Mouse (Mus musculus) forebrain, embryonic 10.5 days (tissue): ENCODE results near the gene Ccdc88b. TPM values are rescaled to one million over a fixed set of nuclear protein-coding genes. Genes with fewer than 3 reads are reported as not detected.

ENCODE experiments used
- DNase-seq: peaks from one replicate; pipeline ENCODE4 v3.0.0-alpha.2; 2017; ENCODE audit warnings: low spot score; ENCODE audit errors: extremely low spot score
- H3K27ac ChIP-seq: fragments of 300-500 bp; sonication (generic); 2 replicates; pipeline ENCODE4 v1.5.1; 2016; ENCODE audit warnings: mild to moderate bottlenecking
- H3K27me3 ChIP-seq: fragments of 300-500 bp; sonication (generic); 2 replicates; pipeline ENCODE4 v1.6.1; 2016; ENCODE audit warnings: mild to moderate bottlenecking; ENCODE audit not compliant: poor library complexity, severe bottlenecking
- H3K36me3 ChIP-seq: fragments of 300-500 bp; sonication (generic); replicated peaks from 2 replicates; pipeline ENCODE4 v1.6.1; 2016; ENCODE audit warnings: mild to moderate bottlenecking, moderate library complexity
- H3K4me1 ChIP-seq: fragments of 300-500 bp; sonication (generic); 2 replicates; pipeline ENCODE4 v1.6.1; 2016
- H3K4me3 ChIP-seq: fragments of 300-500 bp; sonication (generic); 2 replicates; pipeline ENCODE4 v1.5.1; 2016; ENCODE audit warnings: mild to moderate bottlenecking, moderate library complexity
- H3K9me3 ChIP-seq: fragments of 300-500 bp; sonication (generic); 2 replicates; pipeline ENCODE4 v1.6.1; 2016; ENCODE audit warnings: mild to moderate bottlenecking, moderate library complexity
- WGBS: fragments of 180-500 bp; shearing (Covaris S2); methylation state at CpG from one replicate; pipeline ENCODE4 v1.1.7; 2016; 5-methylcytosine and 5-hydroxymethylcytosine counted together
- polyA plus RNA-seq: library from polyadenylated mRNA; unstranded; fragments of >200 nt; fragmentation: Nextera tagmentation; extraction: Ambion mirVana; gene quantifications from 2 replicates; pipeline ENCODE4 v1.2.1, GENCODE M21; 2016

Ccdc88b gene
- polyA plus RNA-seq, 1 experiment from 2014 or later, result 0.32 TPM

GRCm38 (mm10) chr19:6874257-6874656, 16.2 kb upstream of the Ccdc88b start:
- peaks cover 3% of the 10 kb centered on the region for H3K4me1 ChIP-seq
- no peaks in the 10 kb centered on the region for H3K36me3 ChIP-seq
- H3K9me3 ChIP-seq, result no peaks in the 10 kb centered on the region
- 91% methylated on average over 1 of the region's 1 CpGs for WGBS
- no peak for DNase-seq
- no peak overlapping the region for H3K27ac ChIP-seq
- no peak overlapping the region for H3K4me3 ChIP-seq
- H3K27me3 ChIP-seq, result no peaks in the 10 kb centered on the region

DNA sequence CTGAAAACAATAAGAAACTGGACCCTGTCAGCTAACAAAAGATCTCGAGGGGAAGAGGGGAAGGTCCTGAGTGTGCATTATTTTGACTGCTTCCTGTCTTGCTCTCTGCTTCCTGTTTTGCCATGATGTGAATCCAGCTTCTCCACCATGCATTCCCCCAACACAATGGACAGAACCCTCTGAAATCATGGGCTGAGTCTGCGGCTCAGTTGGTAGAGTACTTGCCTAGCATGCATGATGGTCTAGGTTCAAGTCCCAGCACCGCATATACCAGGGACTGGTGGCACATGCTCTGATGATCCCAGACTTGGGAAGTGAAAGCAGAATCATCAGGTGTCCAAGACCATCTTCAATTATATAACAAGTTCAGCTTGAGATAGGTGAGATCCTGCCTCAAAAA, 14.7 kb upstream of the Ccdc88b start:
- DNase-seq, result no peak
- WGBS, result 87% methylated on average over 3 of the region's 3 CpGs
- H3K27me3 ChIP-seq, result no peaks in the 10 kb centered on the region

DNA sequence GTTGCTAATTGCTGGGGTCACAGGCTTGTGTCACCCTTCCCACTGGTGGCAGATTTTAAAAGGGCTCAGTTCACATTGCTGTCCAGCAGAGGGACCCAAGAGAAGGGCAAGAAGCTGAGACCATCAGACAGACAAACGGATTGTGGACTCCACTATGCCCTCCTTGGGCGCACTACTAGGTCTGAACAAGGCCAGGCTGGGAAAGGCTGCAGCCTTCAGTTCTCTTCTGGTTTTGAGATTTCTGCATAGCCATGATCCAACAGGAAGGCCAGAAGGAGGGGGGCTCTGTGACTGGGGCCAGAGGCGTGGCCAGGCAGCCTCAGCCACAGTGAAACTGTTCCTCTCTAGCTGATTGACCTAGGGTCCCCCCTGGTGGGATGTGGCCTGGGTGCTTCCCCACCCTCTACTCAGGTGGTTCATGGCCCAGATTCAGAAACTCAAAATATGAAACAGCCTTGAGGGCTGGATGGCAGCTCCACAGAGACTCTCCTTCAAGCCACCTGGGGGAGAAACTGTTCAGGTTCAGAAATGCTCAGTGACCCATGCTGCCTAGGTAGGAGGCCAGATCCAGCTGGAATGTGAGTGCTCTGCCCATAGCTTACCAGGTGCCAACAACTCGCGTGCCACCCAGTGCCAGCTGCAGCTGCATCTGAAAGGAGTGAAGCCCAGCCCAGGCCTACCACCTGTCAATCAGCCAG, 13.7 kb upstream of the Ccdc88b start:
- Histone ChIP-seq H3K27me3 (no peaks in the 10 kb centered on the region), H3K4me1 (peaks cover 3% of the 10 kb centered on the region), H3K4me3 (no peak overlapping the region), H3K27ac (0 out of 2 replicates have a peak overlapping the region, but pooled peaks have one; percentile 16), H3K9me3 (no peaks in the 10 kb centered on the region), H3K36me3 (no peaks in the 10 kb centered on the region)
- no peak for DNase-seq
- WGBS, result 65% methylated on average over 5 of the region's 5 CpGs

More for the DNA sequence above, 14.7 kb upstream of the Ccdc88b start:
- Histone ChIP-seq H3K4me3 (no peak overlapping the region), H3K4me1 (peaks cover 3% of the 10 kb centered on the region), H3K27ac (no peak overlapping the region), H3K9me3 (no peaks in the 10 kb centered on the region), H3K36me3 (no peaks in the 10 kb centered on the region)

- Histone ChIP-seq H3K4me1 (peaks cover 3% of the 10 kb centered on the region), H3K27me3 (no peaks in the 10 kb centered on the region), H3K4me3 (no peak overlapping the region), H3K36me3 (no peaks in the 10 kb centered on the region), H3K27ac (no peak overlapping the region), H3K9me3 (no peaks in the 10 kb centered on the region)
- DNase-seq, result no peak
- 11% methylated on average over 5 of the region's 5 CpGs for WGBS
Measured at GRCm38 (mm10) chr19:6869355-6869754, 11.3 kb upstream of the Ccdc88b start.

- H3K4me1 ChIP-seq, result peaks cover 15% of the 10 kb centered on the region
- no peaks in the 10 kb centered on the region for H3K9me3 ChIP-seq
- 0 out of 2 replicates have a peak, but pooled peaks cover 3% of the 10 kb centered on the region for H3K27me3 ChIP-seq
- no peaks in the 10 kb centered on the region for H3K36me3 ChIP-seq
- 96% methylated on average over 4 of the region's 4 CpGs for WGBS
- H3K4me3 ChIP-seq, result no peak overlapping the region
- no peak for DNase-seq
- no peak overlapping the region for H3K27ac ChIP-seq
Measured at GRCm38 (mm10) chr19:6861451-6861850, 3.4 kb upstream of the Ccdc88b start.

- H3K36me3 ChIP-seq, result no peaks in the 10 kb centered on the region
- no peak for DNase-seq
- H3K4me3 ChIP-seq, result no peak overlapping the region
- H3K4me1 ChIP-seq, result peaks cover 23% of the 10 kb centered on the region
- WGBS, result 88% methylated on average over 6 of the region's 6 CpGs
- H3K9me3 ChIP-seq, result no peaks in the 10 kb centered on the region
- H3K27me3 ChIP-seq, result peaks cover 11% of the 10 kb centered on the region
- H3K27ac ChIP-seq, result no peak overlapping the region
Measured at GRCm38 (mm10) chr19:6860706-6861105, 2.7 kb upstream of the Ccdc88b start.

DNA sequence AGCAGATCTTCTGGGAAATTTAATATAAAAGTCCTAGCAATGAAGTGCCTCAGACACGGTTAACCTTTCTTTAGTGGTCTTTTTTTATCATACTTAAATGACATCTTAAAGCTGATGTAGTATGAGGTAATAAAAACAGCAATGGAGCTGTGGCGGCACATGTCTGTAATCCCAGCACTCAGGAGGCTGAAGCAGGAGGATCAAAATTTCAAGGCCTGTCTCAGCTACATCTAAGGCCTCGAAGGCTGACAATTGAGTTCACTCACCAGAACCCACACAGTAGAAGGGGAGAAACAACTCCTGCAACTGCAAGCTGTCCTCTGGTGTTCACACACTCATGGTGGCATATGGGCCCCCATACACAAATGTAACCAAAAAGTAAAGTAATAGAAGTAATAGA, 2.0 kb upstream of the Ccdc88b start:
- H3K4me3 ChIP-seq, result no peak overlapping the region
- no peak for DNase-seq

DNA sequence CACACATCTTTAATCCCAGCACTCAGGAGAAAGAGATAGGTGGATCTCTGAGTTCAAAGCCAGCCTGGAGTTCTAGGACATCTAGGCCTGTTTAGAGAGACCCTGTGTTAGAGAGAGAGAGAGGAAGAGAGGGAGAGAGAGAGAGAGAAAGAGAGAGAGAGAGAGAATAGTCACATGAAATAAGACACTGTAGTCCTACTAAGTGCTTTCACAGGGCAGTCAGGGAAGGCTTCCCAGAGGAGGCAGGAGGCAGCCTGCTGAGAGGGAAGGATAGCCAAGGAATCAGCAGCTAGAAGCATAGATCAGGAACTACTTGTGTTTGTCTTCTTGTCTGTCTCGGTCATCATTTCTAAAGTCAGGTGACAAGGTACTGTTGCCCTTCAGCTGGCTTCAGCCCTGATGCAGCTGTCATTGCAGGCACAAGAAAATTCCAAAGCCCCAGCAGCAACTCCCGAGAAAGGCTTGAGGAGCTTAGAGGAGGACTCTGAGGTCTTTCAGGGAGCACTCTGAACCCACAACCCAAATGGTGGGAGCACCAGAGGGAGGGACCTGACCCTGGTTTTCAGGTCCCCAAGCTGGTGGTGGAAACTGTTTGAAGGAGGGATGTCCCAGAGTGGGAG, 1.1 kb upstream of the Ccdc88b start:
- Histone ChIP-seq H3K27me3 (peaks cover 26% of the 10 kb centered on the region), H3K27ac (no peak overlapping the region), H3K9me3 (no peaks in the 10 kb centered on the region), H3K4me1 (peaks cover 35% of the 10 kb centered on the region), H3K36me3 (no peaks in the 10 kb centered on the region), H3K4me3 (no peak overlapping the region)
- WGBS, result 80% methylated on average over 2 of the region's 2 CpGs
- DNase-seq, result no peak

More for the DNA sequence above, 2.0 kb upstream of the Ccdc88b start:
- Histone ChIP-seq H3K27ac (no peak overlapping the region), H3K9me3 (no peaks in the 10 kb centered on the region), H3K4me1 (peaks cover 30% of the 10 kb centered on the region), H3K36me3 (no peaks in the 10 kb centered on the region), H3K27me3 (peaks cover 18% of the 10 kb centered on the region)
- WGBS, result 88% methylated on average over 3 of the region's 3 CpGs

DNA sequence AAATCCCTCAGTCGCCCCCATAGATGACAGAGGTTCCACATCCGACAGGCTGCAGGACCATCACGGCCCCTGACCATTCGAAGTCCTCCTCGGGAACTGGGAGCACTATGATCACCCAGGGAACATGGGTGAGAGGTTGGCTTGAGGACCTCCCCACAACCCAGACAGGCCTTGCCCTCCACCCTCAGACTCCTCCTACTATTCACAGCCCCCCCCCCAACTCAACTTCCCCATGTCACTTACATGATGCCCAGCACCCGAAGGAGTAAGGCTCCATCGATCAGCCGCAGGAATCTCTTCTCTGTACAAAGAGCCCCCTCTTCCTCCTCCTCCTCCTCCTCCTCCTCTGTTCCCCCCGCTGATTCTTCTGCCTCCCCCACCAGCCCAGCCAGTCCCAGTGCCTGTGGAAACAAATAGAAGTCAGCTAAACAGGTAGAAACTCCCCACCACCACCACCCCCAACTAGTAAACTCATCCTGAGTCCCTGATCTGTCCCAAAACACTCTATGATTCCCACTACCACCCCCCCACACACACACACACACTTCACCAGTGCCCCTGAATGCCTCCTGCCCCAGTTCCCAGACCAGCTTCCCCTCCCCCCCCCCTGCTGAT, 513 bp downstream of the Ccdc88b start:
- Histone ChIP-seq H3K9me3 (no peaks in the 10 kb centered on the region), H3K36me3 (no peaks in the 10 kb centered on the region), H3K27ac (no peak overlapping the region), H3K4me3 (no peak overlapping the region), H3K4me1 (peaks cover 39% of the 10 kb centered on the region), H3K27me3 (peaks cover 43% of the 10 kb centered on the region)
- 76% methylated on average over 9 of the region's 9 CpGs for WGBS
- no peak for DNase-seq

GRCm38 (mm10) chr19:6857003-6857360, 1.0 kb downstream of the Ccdc88b start:
- no peaks in the 10 kb centered on the region for H3K36me3 ChIP-seq
- H3K4me1 ChIP-seq, result peaks cover 39% of the 10 kb centered on the region
- H3K9me3 ChIP-seq, result no peaks in the 10 kb centered on the region
- WGBS, result 64% methylated on average over 3 of the region's 3 CpGs
- no peak overlapping the region for H3K4me3 ChIP-seq
- H3K27me3 ChIP-seq, result peaks cover 44% of the 10 kb centered on the region
- H3K27ac ChIP-seq, result no peak overlapping the region
- no peak for DNase-seq

DNA sequence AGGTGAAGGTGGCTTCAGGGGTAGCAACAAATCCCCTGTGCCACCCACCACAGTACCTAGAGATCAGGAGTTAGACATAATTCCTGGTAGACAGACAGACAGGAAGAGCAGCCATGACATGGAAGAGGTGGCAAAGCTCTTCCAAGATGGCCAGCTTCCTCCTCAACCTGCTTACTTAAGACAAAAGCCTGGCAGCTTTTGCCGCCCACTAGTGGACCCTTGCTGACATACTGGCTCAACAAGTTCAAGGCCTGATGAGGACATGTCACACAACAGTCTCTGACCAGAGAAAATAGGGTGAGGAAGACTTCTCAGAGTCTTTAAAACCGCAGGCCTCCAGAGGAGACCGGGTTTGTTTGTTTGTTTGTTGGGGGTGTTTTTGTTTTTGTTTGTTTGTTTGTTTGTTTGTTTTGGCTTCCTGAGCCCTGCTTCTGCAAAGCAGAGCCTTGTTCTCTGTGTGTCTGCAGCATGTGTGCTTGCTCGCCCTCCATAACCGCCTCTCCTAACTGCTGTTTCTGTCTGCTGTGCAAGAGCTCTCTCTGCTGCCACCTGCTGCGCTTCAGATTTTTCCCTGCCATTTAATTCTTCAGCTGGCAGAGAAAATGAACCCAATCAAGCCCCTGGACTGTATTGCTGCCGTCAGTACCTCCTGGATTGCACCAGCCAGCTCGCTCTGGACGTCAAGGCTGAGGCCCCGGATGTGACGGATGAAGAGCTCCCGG, 1.6 kb downstream of the Ccdc88b start:
- WGBS, result 53% methylated on average over 12 of the region's 12 CpGs
- Histone ChIP-seq H3K36me3 (no peaks in the 10 kb centered on the region), H3K9me3 (no peaks in the 10 kb centered on the region), H3K4me3 (no peak overlapping the region), H3K27ac (no peak overlapping the region), H3K4me1 (peaks cover 39% of the 10 kb centered on the region), H3K27me3 (peaks cover 48% of the 10 kb centered on the region)
- peak; percentile 36 for DNase-seq

DNA sequence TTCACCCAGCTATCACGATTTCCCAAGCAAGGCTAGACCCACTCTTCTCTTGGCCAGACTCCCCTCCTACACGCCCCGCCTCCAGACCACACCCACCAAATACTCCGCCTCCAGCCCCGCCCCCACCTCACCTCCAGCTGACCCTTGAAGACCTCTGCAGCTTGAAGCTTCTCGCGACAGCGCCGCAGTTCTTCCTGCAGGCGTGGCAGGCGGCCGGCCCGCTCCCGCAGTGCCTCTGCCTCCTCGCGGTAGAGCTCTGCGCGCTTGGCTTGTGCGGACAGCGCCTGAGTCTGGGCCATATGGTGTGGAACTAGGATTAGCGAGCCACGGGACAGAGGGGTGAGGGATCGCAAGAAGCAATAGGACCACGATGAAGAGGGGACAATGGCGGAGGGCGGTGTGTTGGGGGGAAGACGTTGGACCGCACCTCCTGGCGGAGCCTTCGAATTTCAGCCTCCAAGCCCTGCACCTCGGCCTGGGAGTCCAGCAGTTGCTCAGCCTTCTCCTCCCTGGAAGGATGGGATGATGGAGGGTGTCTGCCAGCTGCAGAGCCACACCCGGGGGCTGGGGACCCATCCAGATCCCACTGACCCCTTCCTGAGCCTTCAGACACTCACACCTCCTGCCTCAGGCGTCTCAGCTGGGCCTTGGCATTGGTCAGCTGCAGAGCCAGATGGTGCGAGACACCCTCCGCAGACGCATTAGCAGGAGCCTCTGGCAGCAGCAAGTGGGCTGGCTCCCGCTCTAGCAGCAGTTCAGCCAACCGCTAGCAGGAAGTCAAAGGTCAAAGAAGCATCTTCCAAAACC, 2.6 kb downstream of the Ccdc88b start:
- DNase-seq, result peak; percentile 80
- Histone ChIP-seq H3K36me3 (no peaks in the 10 kb centered on the region), H3K4me3 (peak overlapping the region; percentile 48), H3K27ac (peak overlapping the region; percentile 78), H3K9me3 (no peaks in the 10 kb centered on the region), H3K4me1 (peaks cover 39% of the 10 kb centered on the region), H3K27me3 (peaks cover 57% of the 10 kb centered on the region)
- 6% methylated on average over 38 of the region's 38 CpGs for WGBS
